Mouse (Mus musculus): ENCODE results near the gene Cped1. TPM values are rescaled to one million over a fixed set of nuclear protein-coding genes. Genes with fewer than 3 reads are reported as not detected.

The Cped1 gene
- polyA plus RNA-seq, 1 experiment from 2014 or later = 10.1 TPM

GRCm38 (mm10) chr6:22168388-22168787 is 182.7 kb downstream of the Cped1 start:
- Histone ChIP-seq H3K36me3 (ENCODE audit: control insufficient read depth, insufficient read depth, low read length) (no peaks in the 10 kb centered on the region), H3K9ac (ENCODE audit: low read length) (no peak overlapping the region), H3K9me3 (ENCODE audit: control insufficient read depth, low read length) (no peaks in the 10 kb centered on the region), H3K4me3 (ENCODE audit: low read depth, low read length) (no peak overlapping the region), H3K27ac (ENCODE audit: low read depth, low read length) (no peak overlapping the region), H3K4me1 (ENCODE audit: control insufficient read depth, insufficient read depth, low read length) (no peaks in the 10 kb centered on the region), H3K4me2 (ENCODE audit: low read depth) (no peak overlapping the region), H3K27me3 (ENCODE audit: control insufficient read depth, insufficient read depth, low read length) (no peaks in the 10 kb centered on the region)
- ATAC-seq (ENCODE audit: insufficient read depth, low FRiP score, low TSS enrichment) (no peak), DNase-seq (ENCODE audit: low spot score) (no peak)
- WGBS = 63% methylated on average over 2 of the region's 2 CpGs

- Histone ChIP-seq H3K9me3 (ENCODE audit: control insufficient read depth, low read length) (no peaks in the 10 kb centered on the region), H3K27me3 (ENCODE audit: control insufficient read depth, insufficient read depth, low read length) (no peaks in the 10 kb centered on the region), H3K4me2 (ENCODE audit: low read depth) (no peak overlapping the region), H3K9ac (ENCODE audit: low read length) (no peak overlapping the region), H3K4me3 (ENCODE audit: low read depth, low read length) (no peak overlapping the region), H3K27ac (ENCODE audit: low read depth, low read length) (no peak overlapping the region), H3K36me3 (ENCODE audit: control insufficient read depth, insufficient read depth, low read length) (no peaks in the 10 kb centered on the region), H3K4me1 (ENCODE audit: control insufficient read depth, insufficient read depth, low read length) (no peaks in the 10 kb centered on the region)
- DNase-seq (ENCODE audit: low spot score) (no peak), ATAC-seq (ENCODE audit: insufficient read depth, low FRiP score, low TSS enrichment) (no peak)
- WGBS = 84% methylated on average over 8 of the region's 8 CpGs
These were observed 193.1 kb downstream of the Cped1 start for GRCm38 (mm10) chr6:22178721-22179295.

GRCm38 (mm10) chr6:22180316-22180715 is 194.6 kb downstream of the Cped1 start:
- Histone ChIP-seq H3K4me2 (ENCODE audit: low read depth) (no peak overlapping the region), H3K9me3 (ENCODE audit: control insufficient read depth, low read length) (no peaks in the 10 kb centered on the region), H3K4me3 (ENCODE audit: low read depth, low read length) (no peak overlapping the region), H3K4me1 (ENCODE audit: control insufficient read depth, insufficient read depth, low read length) (no peaks in the 10 kb centered on the region), H3K27ac (ENCODE audit: low read depth, low read length) (no peak overlapping the region), H3K9ac (ENCODE audit: low read length) (no peak overlapping the region), H3K36me3 (ENCODE audit: control insufficient read depth, insufficient read depth, low read length) (no peaks in the 10 kb centered on the region), H3K27me3 (ENCODE audit: control insufficient read depth, insufficient read depth, low read length) (no peaks in the 10 kb centered on the region)
- no peak for ATAC-seq (ENCODE audit: insufficient read depth, low FRiP score, low TSS enrichment)
- 86% methylated on average over 10 of the region's 10 CpGs for WGBS
- DNase-seq (ENCODE audit: low spot score) = no peak

- H3K4me1 ChIP-seq (ENCODE audit: control insufficient read depth, insufficient read depth, low read length) = no peaks in the 10 kb centered on the region
- H3K4me2 ChIP-seq (ENCODE audit: low read depth) = no peak overlapping the region
- H3K36me3 ChIP-seq (ENCODE audit: control insufficient read depth, insufficient read depth, low read length) = no peaks in the 10 kb centered on the region
- H3K27ac ChIP-seq (ENCODE audit: low read depth, low read length) = no peak overlapping the region
- H3K9ac ChIP-seq (ENCODE audit: low read length) = no peak overlapping the region
- DNase-seq (ENCODE audit: low spot score) (no peak), ATAC-seq (ENCODE audit: insufficient read depth, low FRiP score, low TSS enrichment) (no peak)
- no peaks in the 10 kb centered on the region for H3K27me3 ChIP-seq (ENCODE audit: control insufficient read depth, insufficient read depth, low read length)
- WGBS = 90% methylated on average over 8 of the region's 8 CpGs
- no peaks in the 10 kb centered on the region for H3K9me3 ChIP-seq (ENCODE audit: control insufficient read depth, low read length)
- H3K4me3 ChIP-seq (ENCODE audit: low read depth, low read length) = no peak overlapping the region
These were observed 201.3 kb downstream of the Cped1 start for GRCm38 (mm10) chr6:22186967-22187366.

- Histone ChIP-seq H3K27me3 (ENCODE audit: control insufficient read depth, insufficient read depth, low read length) (no peaks in the 10 kb centered on the region), H3K36me3 (ENCODE audit: control insufficient read depth, insufficient read depth, low read length) (no peaks in the 10 kb centered on the region), H3K4me3 (ENCODE audit: low read depth, low read length) (no peak overlapping the region), H3K9ac (ENCODE audit: low read length) (no peak overlapping the region), H3K27ac (ENCODE audit: low read depth, low read length) (no peak overlapping the region), H3K4me2 (ENCODE audit: low read depth) (no peak overlapping the region), H3K9me3 (ENCODE audit: control insufficient read depth, low read length) (no peaks in the 10 kb centered on the region), H3K4me1 (ENCODE audit: control insufficient read depth, insufficient read depth, low read length) (no peaks in the 10 kb centered on the region)
- ATAC-seq (ENCODE audit: insufficient read depth, low FRiP score, low TSS enrichment) (no peak), DNase-seq (ENCODE audit: low spot score) (no peak)
- WGBS = 87% methylated on average over 24 of the region's 24 CpGs
These were observed 203.9 kb downstream of the Cped1 start for GRCm38 (mm10) chr6:22189346-22190335.

GRCm38 (mm10) chr6:22198603-22199002 is 212.9 kb downstream of the Cped1 start:
- H3K9me3 ChIP-seq (ENCODE audit: control insufficient read depth, low read length) = no peaks in the 10 kb centered on the region
- ATAC-seq (ENCODE audit: insufficient read depth, low FRiP score, low TSS enrichment) = no peak
- DNase-seq (ENCODE audit: low spot score) = no peak
- H3K4me3 ChIP-seq (ENCODE audit: low read depth, low read length) = no peak overlapping the region
- no peaks in the 10 kb centered on the region for H3K4me1 ChIP-seq (ENCODE audit: control insufficient read depth, insufficient read depth, low read length)
- no peak overlapping the region for H3K4me2 ChIP-seq (ENCODE audit: low read depth)
- no peak overlapping the region for H3K9ac ChIP-seq (ENCODE audit: low read length)
- H3K27me3 ChIP-seq (ENCODE audit: control insufficient read depth, insufficient read depth, low read length) = no peaks in the 10 kb centered on the region
- 80% methylated on average over 3 of the region's 3 CpGs for WGBS
- no peak overlapping the region for H3K27ac ChIP-seq (ENCODE audit: low read depth, low read length)
- no peaks in the 10 kb centered on the region for H3K36me3 ChIP-seq (ENCODE audit: control insufficient read depth, insufficient read depth, low read length)

- Histone ChIP-seq H3K27ac (ENCODE audit: low read depth, low read length) (no peak overlapping the region), H3K27me3 (ENCODE audit: control insufficient read depth, insufficient read depth, low read length) (no peaks in the 10 kb centered on the region), H3K4me2 (ENCODE audit: low read depth) (no peak overlapping the region), H3K9me3 (ENCODE audit: control insufficient read depth, low read length) (no peaks in the 10 kb centered on the region), H3K4me1 (ENCODE audit: control insufficient read depth, insufficient read depth, low read length) (no peaks in the 10 kb centered on the region), H3K9ac (ENCODE audit: low read length) (no peak overlapping the region), H3K36me3 (ENCODE audit: control insufficient read depth, insufficient read depth, low read length) (no peaks in the 10 kb centered on the region), H3K4me3 (ENCODE audit: low read depth, low read length) (no peak overlapping the region)
- 90% methylated on average over 2 of the region's 2 CpGs for WGBS
- DNase-seq (ENCODE audit: low spot score) (no peak), ATAC-seq (ENCODE audit: insufficient read depth, low FRiP score, low TSS enrichment) (no peak)
These were observed 213.8 kb downstream of the Cped1 start for GRCm38 (mm10) chr6:22199473-22199872.

GRCm38 (mm10) chr6:22200133-22200532 is 214.4 kb downstream of the Cped1 start:
- H3K4me3 ChIP-seq (ENCODE audit: low read depth, low read length) = no peak overlapping the region
- no peak overlapping the region for H3K27ac ChIP-seq (ENCODE audit: low read depth, low read length)
- no peaks in the 10 kb centered on the region for H3K36me3 ChIP-seq (ENCODE audit: control insufficient read depth, insufficient read depth, low read length)
- H3K27me3 ChIP-seq (ENCODE audit: control insufficient read depth, insufficient read depth, low read length) = no peaks in the 10 kb centered on the region
- no peak for DNase-seq (ENCODE audit: low spot score)
- H3K4me1 ChIP-seq (ENCODE audit: control insufficient read depth, insufficient read depth, low read length) = no peaks in the 10 kb centered on the region
- no peak overlapping the region for H3K9ac ChIP-seq (ENCODE audit: low read length)
- ATAC-seq (ENCODE audit: insufficient read depth, low FRiP score, low TSS enrichment) = no peak
- no peak overlapping the region for H3K4me2 ChIP-seq (ENCODE audit: low read depth)
- no peaks in the 10 kb centered on the region for H3K9me3 ChIP-seq (ENCODE audit: control insufficient read depth, low read length)
- 95% methylated on average over 3 of the region's 3 CpGs for WGBS

- WGBS = 75% methylated on average over 3 of the region's 3 CpGs
- Histone ChIP-seq H3K4me2 (ENCODE audit: low read depth) (no peak overlapping the region), H3K9ac (ENCODE audit: low read length) (no peak overlapping the region), H3K9me3 (ENCODE audit: control insufficient read depth, low read length) (no peaks in the 10 kb centered on the region), H3K36me3 (ENCODE audit: control insufficient read depth, insufficient read depth, low read length) (no peaks in the 10 kb centered on the region), H3K27me3 (ENCODE audit: control insufficient read depth, insufficient read depth, low read length) (no peaks in the 10 kb centered on the region), H3K4me3 (ENCODE audit: low read depth, low read length) (no peak overlapping the region), H3K4me1 (ENCODE audit: control insufficient read depth, insufficient read depth, low read length) (no peaks in the 10 kb centered on the region), H3K27ac (ENCODE audit: low read depth, low read length) (no peak overlapping the region)
- no peak for DNase-seq (ENCODE audit: low spot score)
- ATAC-seq (ENCODE audit: insufficient read depth, low FRiP score, low TSS enrichment) = no peak
These were observed 216.2 kb downstream of the Cped1 start for GRCm38 (mm10) chr6:22201879-22202278.
